Mouse (Mus musculus) heart, embryonic 13.5 days (tissue): ENCODE measurements at regions not wholly inside any gene's neighbourhood (a gene's known extent, or its start where the extent isn't known, plus 50 kb on each side); places are given as distances from the start of the nearest gene placed in this dataset.

ENCODE experiments used
- ATAC-seq: fragments of 200-750 bp; cut with Nextera tagmentation; 2 replicates; pipeline ENCODE4 v1.8.0; 2017; ENCODE audit warnings: moderate TSS enrichment; ENCODE audit not compliant: insufficient number of reproducible peaks, low FRiP score, low TSS enrichment; ENCODE audit errors: extremely low read depth
- H3K27ac ChIP-seq: fragments of 300-500 bp; sonication (generic); replicated peaks from 2 replicates; pipeline ENCODE4 v1.5.1; 2015; ENCODE audit warnings: moderate library complexity, mild to moderate bottlenecking, inconsistent platforms
- H3K27me3 ChIP-seq: fragments of 300-500 bp; sonication (generic); replicated peaks from 2 replicates; pipeline ENCODE4 v1.6.1; 2015; ENCODE audit warnings: mild to moderate bottlenecking, inconsistent platforms
- H3K36me3 ChIP-seq: fragments of 300-500 bp; sonication (generic); 2 replicates; pipeline ENCODE4 v1.6.1; 2015; ENCODE audit warnings: mild to moderate bottlenecking, inconsistent platforms
- H3K4me1 ChIP-seq: fragments of 300-500 bp; sonication (generic); 2 replicates; pipeline ENCODE4 v1.6.1; 2015; ENCODE audit warnings: inconsistent platforms
- H3K4me2 ChIP-seq: fragments of 300-500 bp; sonication (generic); 2 replicates; pipeline ENCODE4 v1.6.1; 2015; ENCODE audit warnings: inconsistent platforms, mild to moderate bottlenecking, moderate library complexity
- H3K4me3 ChIP-seq: fragments of 300-500 bp; sonication (generic); 2 replicates; pipeline ENCODE4 v1.5.1; 2015; ENCODE audit warnings: moderate library complexity, mild to moderate bottlenecking, inconsistent platforms
- H3K9ac ChIP-seq: fragments of 300-500 bp; sonication (generic); 2 replicates; pipeline ENCODE4 v1.6.1; 2015; ENCODE audit warnings: inconsistent platforms, mild to moderate bottlenecking, moderate library complexity
- H3K9me3 ChIP-seq: fragments of 300-500 bp; sonication (generic); 2 replicates; pipeline ENCODE4 v1.6.1; 2016; ENCODE audit warnings: inconsistent platforms
- WGBS: fragments of 180-500 bp; shearing (Covaris S2); methylation state at CpG from one replicate; pipeline ENCODE4 v1.1.7; 2015; ENCODE audit warnings: mixed read lengths; 5-methylcytosine and 5-hydroxymethylcytosine counted together

DNA sequence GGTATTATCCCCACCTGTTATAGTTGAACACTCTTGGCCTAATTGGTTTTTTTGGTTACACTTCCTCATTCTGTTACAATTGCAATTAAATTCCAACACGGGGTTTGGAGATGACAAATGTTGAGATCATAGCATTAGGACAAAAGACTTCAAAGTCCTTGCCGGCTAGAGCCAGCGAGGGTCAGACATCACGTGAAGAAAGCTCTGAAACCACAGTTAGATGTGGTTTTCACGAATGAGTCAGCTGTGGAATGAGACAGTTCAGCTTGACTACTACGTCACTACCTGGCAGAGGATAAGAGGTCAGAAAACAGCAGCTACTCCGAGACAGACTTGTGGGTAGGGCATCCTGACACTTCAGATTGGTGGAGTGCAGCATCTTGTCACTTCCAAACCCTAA lies 55.5 kb upstream of the Trio start:
- Histone ChIP-seq H3K4me1 (no peaks in the 10 kb centered on the region), H3K9me3 (no peaks in the 10 kb centered on the region), H3K27ac (no peak overlapping the region), H3K4me3 (no peak overlapping the region), H3K27me3 (no peaks in the 10 kb centered on the region), H3K4me2 (no peak overlapping the region), H3K36me3 (no peaks in the 10 kb centered on the region), H3K9ac (no peak overlapping the region)
- WGBS, result 59% methylated on average over 7 of the region's 7 CpGs
- no peak for ATAC-seq

- Histone ChIP-seq H3K4me2 (no peak overlapping the region), H3K4me3 (no peak overlapping the region), H3K27me3 (no peaks in the 10 kb centered on the region), H3K9ac (no peak overlapping the region), H3K27ac (no peak overlapping the region), H3K4me1 (no peaks in the 10 kb centered on the region), H3K36me3 (no peaks in the 10 kb centered on the region), H3K9me3 (no peaks in the 10 kb centered on the region)
- no peak for ATAC-seq
- WGBS, result 80% methylated on average over 5 of the region's 5 CpGs
These were observed 56.8 kb upstream of the Trio start for GRCm38 (mm10) chr15:28082411-28082810.

DNA sequence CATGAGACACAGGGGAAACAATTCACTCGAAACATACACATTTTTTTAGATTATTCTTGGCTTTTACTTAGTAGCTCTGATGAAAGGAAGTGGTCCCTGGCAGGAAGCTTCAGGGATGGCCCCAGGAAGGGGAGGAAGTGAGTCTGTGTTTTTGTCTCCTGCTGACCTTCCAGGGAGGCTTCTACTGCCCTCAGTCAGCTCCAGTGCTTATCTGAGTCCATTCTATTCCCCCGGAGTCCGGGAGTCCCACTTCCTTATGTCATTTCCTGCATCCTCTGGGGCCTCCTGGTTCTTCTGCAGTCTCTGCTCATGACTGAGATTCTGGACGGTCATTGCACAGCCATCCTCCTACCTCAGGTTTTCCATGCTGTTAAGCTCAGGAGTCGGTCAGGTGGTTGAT lies 80.3 kb upstream of the Trio start:
- Histone ChIP-seq H3K27ac (peak overlapping the region; percentile 73), H3K4me2 (no peak overlapping the region), H3K27me3 (no peaks in the 10 kb centered on the region), H3K4me1 (no peaks in the 10 kb centered on the region), H3K4me3 (no peak overlapping the region), H3K9ac (no peak overlapping the region), H3K36me3 (no peaks in the 10 kb centered on the region), H3K9me3 (no peaks in the 10 kb centered on the region)
- peak; percentile 54; the same call in 1 of the 2 replicates for ATAC-seq
- 42% methylated on average over 5 of the region's 5 CpGs for WGBS

GRCm38 (mm10) chr15:28109916-28110315 lies 84.3 kb upstream of the Trio start:
- H3K27ac ChIP-seq, result no peak overlapping the region
- no peaks in the 10 kb centered on the region for H3K4me1 ChIP-seq
- 67% methylated on average over 8 of the region's 8 CpGs for WGBS

DNA sequence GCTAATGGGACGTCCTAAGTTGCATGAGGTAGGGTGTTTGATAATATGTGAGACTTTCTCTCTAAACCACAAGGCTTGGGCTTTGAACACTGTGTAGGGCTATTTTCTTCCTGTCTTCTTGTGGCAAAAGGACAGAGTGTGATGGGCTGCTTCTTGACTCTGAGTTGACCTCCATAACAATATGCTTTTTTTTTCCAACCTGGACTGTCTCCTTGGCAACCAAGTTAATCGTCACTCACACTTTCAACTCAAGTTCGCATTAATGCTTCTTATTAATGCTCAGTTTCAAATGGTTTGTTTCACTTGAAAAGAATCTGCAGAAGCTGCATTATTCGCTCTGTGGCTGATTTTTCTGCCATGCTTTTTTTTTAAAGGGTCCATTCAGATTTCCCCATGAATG lies 87.8 kb upstream of the Trio start:
- H3K27me3 ChIP-seq, result no peaks in the 10 kb centered on the region
- H3K4me1 ChIP-seq, result no peaks in the 10 kb centered on the region
- no peaks in the 10 kb centered on the region for H3K9me3 ChIP-seq
- no peak overlapping the region for H3K4me2 ChIP-seq
- 69% methylated on average over 4 of the region's 4 CpGs for WGBS
- no peak overlapping the region for H3K9ac ChIP-seq
- no peak overlapping the region for H3K27ac ChIP-seq
- H3K36me3 ChIP-seq, result no peaks in the 10 kb centered on the region
- no peak for ATAC-seq
- no peak overlapping the region for H3K4me3 ChIP-seq

More at GRCm38 (mm10) chr15:28109916-28110315, 84.3 kb upstream of the Trio start:
- H3K9ac ChIP-seq, result no peak overlapping the region
- no peaks in the 10 kb centered on the region for H3K36me3 ChIP-seq
- H3K4me2 ChIP-seq, result no peak overlapping the region
- no peaks in the 10 kb centered on the region for H3K9me3 ChIP-seq
- no peak for ATAC-seq
- no peak overlapping the region for H3K4me3 ChIP-seq
- H3K27me3 ChIP-seq, result no peaks in the 10 kb centered on the region

GRCm38 (mm10) chr15:28114180-28114747 lies 88.6 kb upstream of the Trio start:
- H3K9ac ChIP-seq, result no peak overlapping the region
- WGBS, result 78% methylated on average over 6 of the region's 6 CpGs
- H3K9me3 ChIP-seq, result no peaks in the 10 kb centered on the region
- no peak for ATAC-seq
- no peak overlapping the region for H3K27ac ChIP-seq
- H3K4me2 ChIP-seq, result no peak overlapping the region
- H3K36me3 ChIP-seq, result no peaks in the 10 kb centered on the region
- H3K27me3 ChIP-seq, result no peaks in the 10 kb centered on the region
- H3K4me1 ChIP-seq, result no peaks in the 10 kb centered on the region
- H3K4me3 ChIP-seq, result no peak overlapping the region

DNA sequence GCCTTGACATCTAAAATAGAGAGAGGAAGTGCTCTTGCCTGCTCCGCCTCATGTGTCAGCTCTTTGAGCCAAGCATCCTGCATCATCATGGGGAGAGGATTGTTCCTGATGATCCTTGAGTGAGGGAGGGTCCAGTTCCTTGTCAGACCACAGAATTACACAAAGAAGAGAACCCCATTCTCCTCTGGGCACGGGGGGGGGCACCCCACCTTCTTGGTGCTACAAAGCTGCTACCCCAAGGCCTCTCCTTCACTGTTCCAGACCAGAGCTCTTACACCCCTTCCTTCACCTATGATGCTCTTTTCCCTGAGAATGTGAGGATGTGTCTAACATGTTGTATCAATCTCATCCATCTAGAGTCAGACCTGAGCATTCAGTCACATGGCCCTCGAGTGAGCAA lies 76.7 kb upstream of the Dnah5 start:
- ATAC-seq, result no peak
- no peaks in the 10 kb centered on the region for H3K9me3 ChIP-seq
- H3K36me3 ChIP-seq, result no peaks in the 10 kb centered on the region
- no peak overlapping the region for H3K4me3 ChIP-seq
- H3K9ac ChIP-seq, result no peak overlapping the region
- H3K27me3 ChIP-seq, result no peaks in the 10 kb centered on the region
- 64% methylated on average over 3 of the region's 3 CpGs for WGBS
- H3K4me1 ChIP-seq, result no peaks in the 10 kb centered on the region
- no peak overlapping the region for H3K4me2 ChIP-seq
- H3K27ac ChIP-seq, result no peak overlapping the region

DNA sequence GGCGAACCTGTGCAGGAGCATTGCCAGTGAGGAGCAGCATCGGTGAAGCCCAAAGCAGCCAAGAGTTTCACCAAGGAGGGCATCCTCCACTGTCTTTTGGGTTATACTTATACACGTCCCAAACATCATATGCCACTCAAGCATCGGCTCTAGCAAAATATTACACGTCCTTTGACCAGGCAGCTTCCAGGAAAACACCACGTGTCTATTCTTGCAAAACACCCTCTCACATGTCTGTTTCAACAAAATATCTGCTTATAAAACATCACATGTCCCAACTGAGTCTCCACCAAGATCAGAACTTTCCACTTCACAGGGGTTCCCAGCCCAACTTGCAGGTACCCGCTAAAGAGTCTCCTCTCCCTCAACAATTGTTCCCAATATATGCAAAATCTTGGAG lies 74.0 kb upstream of the Dnah5 start:
- H3K27me3 ChIP-seq, result no peaks in the 10 kb centered on the region
- peaks cover 24% of the 10 kb centered on the region for H3K4me1 ChIP-seq
- H3K36me3 ChIP-seq, result no peaks in the 10 kb centered on the region
- no peaks in the 10 kb centered on the region for H3K9me3 ChIP-seq
- H3K4me2 ChIP-seq, result no peak overlapping the region
- no peak overlapping the region for H3K9ac ChIP-seq
- no peak overlapping the region for H3K4me3 ChIP-seq
- ATAC-seq, result no peak
- 86% methylated on average over 7 of the region's 7 CpGs for WGBS
- no peak overlapping the region for H3K27ac ChIP-seq

DNA sequence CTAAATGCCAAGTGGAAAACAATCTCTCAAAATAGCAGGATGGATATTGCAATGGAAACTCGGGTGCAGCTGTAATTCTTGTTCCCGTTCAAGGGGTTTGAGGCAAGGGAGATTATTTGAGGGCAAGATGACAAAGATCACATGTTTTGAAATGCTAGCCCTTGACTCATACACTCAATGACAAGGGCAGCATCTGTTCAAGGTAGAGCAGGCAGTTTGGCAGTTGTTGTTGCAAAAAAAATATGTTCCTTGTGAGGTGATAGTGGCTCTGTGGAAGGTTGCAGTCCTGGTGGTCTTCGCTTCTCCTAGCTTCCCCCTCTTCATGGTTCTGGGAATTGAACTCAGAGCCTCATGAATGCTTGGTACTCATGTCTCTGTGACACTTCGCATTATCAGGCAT lies 72.0 kb upstream of the Dnah5 start:
- ATAC-seq, result no peak
- Histone ChIP-seq H3K36me3 (no peaks in the 10 kb centered on the region), H3K27me3 (no peaks in the 10 kb centered on the region), H3K4me2 (no peak overlapping the region), H3K9me3 (no peaks in the 10 kb centered on the region), H3K9ac (no peak overlapping the region), H3K4me3 (no peak overlapping the region), H3K27ac (no peak overlapping the region), H3K4me1 (peaks cover 24% of the 10 kb centered on the region)
- WGBS, result 77% methylated on average over 4 of the region's 4 CpGs

DNA sequence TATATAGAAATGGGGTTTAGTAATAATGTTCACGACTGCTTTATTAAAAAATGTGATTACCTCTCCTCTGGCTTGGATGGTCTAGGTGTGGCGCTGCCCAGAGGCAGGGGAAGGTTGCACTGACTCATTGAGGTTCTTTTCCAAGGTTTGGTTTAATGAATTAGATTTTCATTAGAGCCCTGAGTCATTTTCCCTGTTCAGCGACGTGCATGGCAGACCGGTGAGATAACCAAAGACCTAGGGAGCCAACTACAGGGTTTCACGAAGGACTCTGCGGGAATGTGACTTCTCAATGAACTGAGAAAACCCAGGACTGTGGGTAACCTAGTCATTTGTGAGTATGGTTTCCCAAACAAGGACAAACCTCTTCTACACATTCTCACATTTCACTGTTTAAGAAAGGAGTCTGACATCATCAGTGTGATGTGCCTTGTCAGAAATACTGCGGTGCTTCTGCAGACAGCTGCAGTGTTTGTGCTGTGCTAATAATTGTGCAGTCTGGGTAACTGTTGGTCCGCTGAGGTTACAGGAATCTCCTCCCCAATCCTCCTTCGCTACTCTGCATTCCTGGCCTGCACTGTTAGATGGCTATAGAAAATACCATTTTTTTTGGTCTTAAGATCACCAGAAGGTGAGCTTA lies 70.3 kb upstream of the Dnah5 start:
- WGBS, result 36% methylated on average over 10 of the region's 10 CpGs
- Histone ChIP-seq H3K4me3 (no peak overlapping the region), H3K9ac (no peak overlapping the region), H3K4me2 (peak overlapping the region; percentile 36; the same call in 1 of the 2 replicates), H3K9me3 (no peaks in the 10 kb centered on the region), H3K27ac (peak overlapping the region; percentile 58), H3K36me3 (no peaks in the 10 kb centered on the region), H3K27me3 (no peaks in the 10 kb centered on the region), H3K4me1 (peaks cover 24% of the 10 kb centered on the region)
- no peak; the same call in none of the 2 replicates for ATAC-seq

- Histone ChIP-seq H3K27me3 (no peaks in the 10 kb centered on the region), H3K36me3 (no peaks in the 10 kb centered on the region), H3K4me1 (peaks cover 24% of the 10 kb centered on the region), H3K4me2 (0 out of 2 replicates have a peak overlapping the region, but pooled peaks have one; percentile 36), H3K9me3 (no peaks in the 10 kb centered on the region), H3K27ac (peak overlapping the region; percentile 78), H3K4me3 (no peak overlapping the region), H3K9ac (no peak overlapping the region)
- 37% methylated on average over 2 of the region's 2 CpGs for WGBS
- ATAC-seq, result no peak
These were observed 69.3 kb upstream of the Dnah5 start for GRCm38 (mm10) chr15:28134206-28134605.

DNA sequence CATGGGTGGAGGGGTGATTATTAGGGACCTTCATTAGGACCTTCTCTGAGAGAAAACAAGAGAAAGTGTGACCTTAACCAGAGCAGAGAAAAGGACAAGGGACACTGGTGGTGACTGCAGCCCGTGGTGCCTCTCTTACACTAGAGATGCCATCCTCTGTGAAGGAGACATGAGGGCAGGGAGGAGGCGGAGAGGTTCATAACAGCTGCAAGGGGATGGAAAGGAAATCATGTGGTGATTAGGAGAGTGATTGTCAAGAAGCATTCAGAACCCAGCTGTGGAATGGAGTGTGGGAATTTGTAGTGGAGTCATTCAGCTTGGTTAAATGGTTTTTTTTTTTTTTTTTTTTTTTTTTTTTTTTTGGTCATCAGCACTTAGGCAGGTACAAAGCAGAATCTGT lies 64.7 kb upstream of the Dnah5 start:
- no peak for ATAC-seq
- Histone ChIP-seq H3K27ac (no peak overlapping the region), H3K36me3 (no peaks in the 10 kb centered on the region), H3K9ac (no peak overlapping the region), H3K4me3 (no peak overlapping the region), H3K9me3 (no peaks in the 10 kb centered on the region), H3K27me3 (no peaks in the 10 kb centered on the region), H3K4me1 (peaks cover 5% of the 10 kb centered on the region), H3K4me2 (no peak overlapping the region)
- 66% methylated on average over 2 of the region's 2 CpGs for WGBS
